Mouse (Mus musculus) heart, embryonic 13.5 days (tissue): ENCODE data around the gene Myl9. TPM values are rescaled to one million over a fixed set of nuclear protein-coding genes. Genes with fewer than 3 reads are reported as not detected.
"Not testable (repeated sequence)": the region's sequence is repeated elsewhere in the genome, so short reads cannot be mapped to it uniquely, and the experiment has no call there.

Experiments used
- ATAC-seq: fragments of 200-750 bp; cut with Nextera tagmentation; 2 replicates; pipeline ENCODE4 v1.8.0; 2017; ENCODE audit warnings: moderate TSS enrichment; ENCODE audit not compliant: insufficient number of reproducible peaks, low FRiP score, low TSS enrichment; ENCODE audit errors: extremely low read depth
- H3K27ac ChIP-seq: fragments of 300-500 bp; sonication (generic); replicated peaks from 2 replicates; pipeline ENCODE4 v1.5.1; 2015; ENCODE audit warnings: moderate library complexity, mild to moderate bottlenecking, inconsistent platforms
- H3K27me3 ChIP-seq: fragments of 300-500 bp; sonication (generic); replicated peaks from 2 replicates; pipeline ENCODE4 v1.6.1; 2015; ENCODE audit warnings: mild to moderate bottlenecking, inconsistent platforms
- H3K36me3 ChIP-seq: fragments of 300-500 bp; sonication (generic); 2 replicates; pipeline ENCODE4 v1.6.1; 2015; ENCODE audit warnings: mild to moderate bottlenecking, inconsistent platforms
- H3K4me1 ChIP-seq: fragments of 300-500 bp; sonication (generic); 2 replicates; pipeline ENCODE4 v1.6.1; 2015; ENCODE audit warnings: inconsistent platforms
- H3K4me2 ChIP-seq: fragments of 300-500 bp; sonication (generic); 2 replicates; pipeline ENCODE4 v1.6.1; 2015; ENCODE audit warnings: inconsistent platforms, mild to moderate bottlenecking, moderate library complexity
- H3K4me3 ChIP-seq: fragments of 300-500 bp; sonication (generic); 2 replicates; pipeline ENCODE4 v1.5.1; 2015; ENCODE audit warnings: moderate library complexity, mild to moderate bottlenecking, inconsistent platforms
- H3K9ac ChIP-seq: fragments of 300-500 bp; sonication (generic); 2 replicates; pipeline ENCODE4 v1.6.1; 2015; ENCODE audit warnings: inconsistent platforms, mild to moderate bottlenecking, moderate library complexity
- H3K9me3 ChIP-seq: fragments of 300-500 bp; sonication (generic); 2 replicates; pipeline ENCODE4 v1.6.1; 2016; ENCODE audit warnings: inconsistent platforms
- WGBS: fragments of 180-500 bp; shearing (Covaris S2); methylation state at CpG from one replicate; pipeline ENCODE4 v1.1.7; 2015; ENCODE audit warnings: mixed read lengths; 5-methylcytosine and 5-hydroxymethylcytosine counted together
- polyA plus RNA-seq: library from polyadenylated mRNA; unstranded; fragments of >200 nt; fragmentation: Nextera tagmentation; extraction: Ambion mirVana; gene quantifications from 2 replicates; pipeline ENCODE4 v1.2.1, GENCODE M21; 2015

Myl9 gene
- polyA plus RNA-seq, 1 experiment from 2014 or later = 1,696 TPM

DNA sequence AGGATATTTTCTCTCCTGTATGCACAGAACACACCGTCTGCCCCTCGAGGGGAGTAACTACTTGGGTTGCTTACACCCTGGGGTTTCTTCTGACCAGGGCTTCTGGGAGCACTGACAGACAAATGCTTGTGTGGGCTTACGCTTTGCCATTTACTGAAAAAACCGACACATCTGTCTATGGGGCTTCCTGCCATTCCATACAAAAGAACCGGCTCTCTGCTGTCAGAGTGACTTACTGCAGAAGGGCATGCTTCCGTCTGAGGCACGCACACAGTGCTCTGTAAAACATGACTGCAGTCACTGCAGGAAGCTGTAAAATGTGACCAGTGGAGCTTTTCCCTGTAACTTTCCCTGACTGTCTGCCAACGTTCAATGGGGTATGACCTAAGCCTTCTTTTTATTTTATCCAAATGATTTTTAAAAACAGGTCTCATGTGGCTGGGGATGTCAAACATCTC is 39.2 kb downstream of the Myl9 start:
- H3K4me2 ChIP-seq = no peak overlapping the region
- ATAC-seq = peak; percentile 37; the same call in 1 of the 2 replicates

DNA sequence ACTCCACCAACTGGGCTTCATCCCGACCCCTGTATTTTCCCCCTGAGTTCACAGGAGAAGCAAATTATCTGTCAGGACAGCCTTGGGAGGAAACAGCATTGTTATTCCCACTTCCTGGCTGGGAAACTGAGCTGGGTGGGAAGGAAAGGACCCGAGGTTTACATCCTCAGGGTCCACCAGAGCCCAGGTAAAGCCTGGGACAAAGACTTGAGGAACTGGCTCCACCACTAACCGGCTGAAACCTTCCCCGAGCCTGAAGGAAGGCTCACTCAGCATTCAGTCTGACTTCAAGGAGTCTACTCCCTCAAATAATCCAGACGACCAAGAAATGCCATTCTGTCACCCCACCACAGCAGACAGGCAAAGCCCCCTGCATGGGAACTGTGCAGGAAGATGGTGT is 39.7 kb downstream of the Myl9 start:
- 0 out of 2 replicates have a peak overlapping the region, but pooled peaks have one; percentile 17 for H3K9ac ChIP-seq
- H3K4me2 ChIP-seq = no peak overlapping the region
- no peak overlapping the region for H3K4me3 ChIP-seq
- H3K27ac ChIP-seq = peak overlapping the region; percentile 70
- H3K27me3 ChIP-seq = no peaks in the 10 kb centered on the region
- no peaks in the 10 kb centered on the region for H3K9me3 ChIP-seq
- 27% methylated on average over 5 of the region's 5 CpGs for WGBS
- H3K4me1 ChIP-seq = peaks cover 19% of the 10 kb centered on the region
- H3K36me3 ChIP-seq = no peaks in the 10 kb centered on the region
- ATAC-seq = no peak

More for the DNA sequence above, 39.2 kb downstream of the Myl9 start:
- Histone ChIP-seq H3K36me3 (no peaks in the 10 kb centered on the region), H3K27ac (peak overlapping the region; percentile 70), H3K9me3 (no peaks in the 10 kb centered on the region), H3K27me3 (no peaks in the 10 kb centered on the region), H3K4me1 (peaks cover 22% of the 10 kb centered on the region), H3K4me3 (no peak overlapping the region), H3K9ac (0 out of 2 replicates have a peak overlapping the region, but pooled peaks have one; percentile 17)
- WGBS = 23% methylated on average over 8 of the region's 8 CpGs

DNA sequence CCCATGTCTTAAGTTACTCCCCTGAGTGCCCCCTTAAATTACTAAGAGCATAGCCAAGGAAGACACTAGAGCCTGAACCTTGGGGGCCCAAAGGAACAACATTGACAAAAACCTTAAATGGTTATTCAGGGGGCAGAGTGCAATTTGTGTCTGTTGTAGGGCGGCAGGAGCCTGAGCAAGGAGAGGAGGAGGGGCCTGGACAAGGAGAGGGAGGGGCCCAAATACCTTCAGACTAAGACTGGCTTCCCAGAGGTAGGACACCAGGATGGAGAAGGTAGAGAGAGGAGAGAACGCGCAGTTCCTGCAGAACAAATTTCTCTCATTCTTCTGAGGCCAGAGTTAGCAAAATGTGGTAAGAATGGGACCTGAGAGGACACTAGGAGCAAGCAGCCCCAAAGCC is 40.2 kb downstream of the Myl9 start:
- Histone ChIP-seq H3K4me1 (peaks cover 19% of the 10 kb centered on the region), H3K9ac (no peak overlapping the region), H3K27me3 (no peaks in the 10 kb centered on the region), H3K9me3 (no peaks in the 10 kb centered on the region), H3K36me3 (no peaks in the 10 kb centered on the region), H3K27ac (peak overlapping the region; percentile 70; the same call in 1 of the 2 replicates), H3K4me3 (no peak overlapping the region), H3K4me2 (no peak overlapping the region)
- WGBS = 65% methylated on average over 3 of the region's 3 CpGs
- no peak for ATAC-seq

DNA sequence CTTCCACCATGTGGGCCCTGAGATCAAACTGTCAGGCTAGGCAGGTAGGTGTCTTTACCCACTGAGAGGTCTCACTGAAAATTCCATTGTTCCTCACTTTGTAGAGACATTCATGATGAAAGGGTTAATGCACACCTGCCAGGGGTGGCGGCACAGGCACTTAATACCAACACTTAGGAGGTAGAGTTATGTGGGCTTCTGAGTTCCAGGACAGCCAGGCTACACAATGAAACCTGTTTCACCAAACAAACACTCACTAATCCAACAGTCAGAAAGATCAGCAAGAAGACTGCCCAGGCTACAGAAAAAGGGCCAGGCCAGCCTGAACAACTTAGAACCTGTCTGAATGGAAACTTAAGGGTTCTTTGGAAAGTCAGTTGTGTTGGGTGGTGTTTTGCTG is 40.9 kb downstream of the Myl9 start:
- Histone ChIP-seq H3K9ac (no peak overlapping the region), H3K4me2 (no peak overlapping the region), H3K9me3 (no peaks in the 10 kb centered on the region), H3K27ac (no peak overlapping the region), H3K4me1 (peaks cover 19% of the 10 kb centered on the region), H3K36me3 (no peaks in the 10 kb centered on the region), H3K27me3 (no peaks in the 10 kb centered on the region), H3K4me3 (no peak overlapping the region)
- 66% methylated on average over 1 of the region's 1 CpGs for WGBS
- ATAC-seq = no peak

DNA sequence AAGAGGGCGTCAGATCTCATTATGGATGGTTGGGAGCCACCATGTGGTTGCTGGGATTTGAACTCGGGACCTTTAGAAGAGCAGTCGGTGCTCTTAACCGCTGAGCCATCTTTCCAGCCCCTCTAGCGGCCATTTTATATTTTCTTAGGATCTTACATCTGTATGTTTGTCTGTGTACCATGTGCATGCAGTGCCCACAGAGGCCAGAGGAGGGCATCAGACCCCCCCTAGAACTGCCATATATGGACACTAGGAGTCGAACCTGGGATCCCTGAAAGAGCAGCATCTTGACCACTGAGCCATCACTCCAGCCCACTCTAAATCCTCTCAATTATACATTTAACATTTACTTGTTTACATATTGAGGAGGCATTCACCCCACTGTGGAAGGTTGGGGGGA is 49.9 kb downstream of the Myl9 start:
- H3K9me3 ChIP-seq, H3K4me3 ChIP-seq, H3K4me2 ChIP-seq, H3K9ac ChIP-seq, ATAC-seq, H3K4me1 ChIP-seq, H3K27ac ChIP-seq, H3K27me3 ChIP-seq: not testable (repeated sequence)
- 86% methylated on average over 6 of the region's 6 CpGs for WGBS
- peaks cover 14% of the 10 kb centered on the region for H3K36me3 ChIP-seq

Other genes with a start within 250 kb of the Myl9 start
- gene Aar2, start 227.8 kb upstream of the Myl9 start, polyA plus RNA-seq = 22.4 and 22.9 TPM in 2 replicates
- gene Dlgap4, start 161.7 kb upstream of the Myl9 start, polyA plus RNA-seq = 51.9 and 53.5 TPM in 2 replicates
- gene Tgif2, start 64.6 kb downstream of the Myl9 start, polyA plus RNA-seq = 35.5 and 35.9 TPM in 2 replicates
- 4.1 and 5.3 TPM in 2 replicates for gene 4930518I15Rik, start 82.5 kb downstream of the Myl9 start, polyA plus RNA-seq
- 163 and 172 TPM in 2 replicates for gene Rab5if, start 87.7 kb downstream of the Myl9 start, polyA plus RNA-seq
- 0.28 and 0.37 TPM in 2 replicates for gene Sla2, start 111.8 kb downstream of the Myl9 start, polyA plus RNA-seq
- 28.6 and 30.4 TPM in 2 replicates for gene Ndrg3, start 216.6 kb downstream of the Myl9 start, polyA plus RNA-seq
- 30.2 and 33.6 TPM in 2 replicates for gene Dsn1, start 231.7 kb downstream of the Myl9 start, polyA plus RNA-seq